Mouse (Mus musculus) myocyte (in vitro differentiated cells): ENCODE results near the gene Gm40460. TPM values are rescaled to one million over a fixed set of nuclear protein-coding genes. Genes with fewer than 3 reads are reported as not detected.
"Not testable (repeated sequence)": the region's sequence is repeated elsewhere in the genome, so short reads cannot be mapped to it uniquely, and the experiment has no call there.

Experiments used
- H3K27me3 ChIP-seq: one replicate; pipeline ENCODE4 v1.6.1; 2011; ENCODE audit not compliant: control insufficient read depth, insufficient read depth, insufficient read length
- H3K36me3 ChIP-seq: one replicate; pipeline ENCODE4 v1.6.1; 2011; ENCODE audit not compliant: control insufficient read depth, insufficient read depth
- H3K4me2 ChIP-seq: one replicate; pipeline ENCODE4 v1.6.1; 2011; ENCODE audit warnings: low read depth, control low read depth
- H3K4me3 ChIP-seq: one replicate; pipeline ENCODE4 v1.5.1; 2011; ENCODE audit warnings: mild to moderate bottlenecking, control low read depth, moderate library complexity
- H3K79me2 ChIP-seq: one replicate; pipeline ENCODE4 v1.6.1; 2011; ENCODE audit not compliant: control insufficient read depth, insufficient read depth
- H3ac ChIP-seq: one replicate; pipeline ENCODE4 v1.6.1; 2011; ENCODE audit not compliant: control insufficient read depth, insufficient read length
- CEBPB ChIP-seq: IDR thresholded peaks from 2 replicates; pipeline ENCODE4 v1.6.1; 2011; ENCODE audit warnings: mild to moderate bottlenecking, moderate library complexity; ENCODE audit not compliant: poor library complexity, insufficient read depth, severe bottlenecking
- E2F4 ChIP-seq: IDR thresholded peaks from one replicate; pipeline ENCODE4 v1.6.1; 2011; ENCODE audit warnings: mild to moderate bottlenecking, control low read depth, moderate library complexity; ENCODE audit not compliant: insufficient read depth
- MAX ChIP-seq: IDR thresholded peaks from one replicate; pipeline ENCODE4 v1.6.1; 2011; ENCODE audit warnings: low read depth, mild to moderate bottlenecking, control low read depth
- MYOD1 ChIP-seq, 3 experiments: IDR thresholded peaks; one replicate each; pipeline ENCODE4 v1.6.1; 2011; ENCODE audit warnings: control low read depth in 2 of 3, low read depth in 2 of 3, mild to moderate bottlenecking in 2 of 3, moderate library complexity in 1 of 3; ENCODE audit not compliant: insufficient read length in 2 of 3, control insufficient read depth in 1 of 3
- MYOG ChIP-seq, 3 experiments: IDR thresholded peaks; one replicate each; pipeline ENCODE4 v1.6.1; 2011; ENCODE audit warnings: control low read depth in 2 of 3, low read depth in 2 of 3, mild to moderate bottlenecking in 2 of 3; ENCODE audit not compliant: insufficient read length in 2 of 3, control insufficient read depth in 1 of 3, insufficient read depth in 1 of 3
- POLR2A ChIP-seq: IDR thresholded peaks from one replicate; pipeline ENCODE4 v1.6.1; 2011; ENCODE audit warnings: low read depth, mild to moderate bottlenecking, control low read depth, moderate library complexity; ENCODE audit not compliant: insufficient read length
- POLR2AphosphoS2 ChIP-seq: IDR thresholded peaks from one replicate; pipeline ENCODE4 v1.6.1; 2011; ENCODE audit warnings: low read depth, control low read depth; ENCODE audit not compliant: insufficient read length
- REST ChIP-seq: IDR thresholded peaks from one replicate; pipeline ENCODE4 v1.6.1; 2011; ENCODE audit warnings: mild to moderate bottlenecking, control low read depth, moderate library complexity; ENCODE audit not compliant: insufficient read depth, insufficient read length
- SRF ChIP-seq: IDR thresholded peaks from one replicate; pipeline ENCODE4 v1.6.1; 2011; ENCODE audit warnings: low read depth; ENCODE audit not compliant: control insufficient read depth, insufficient read length
- TCF12 ChIP-seq: IDR thresholded peaks from one replicate; pipeline ENCODE4 v1.6.1; 2011; ENCODE audit warnings: mild to moderate bottlenecking, control low read depth; ENCODE audit not compliant: poor library complexity, insufficient read depth, severe bottlenecking
- TCF3 ChIP-seq: IDR thresholded peaks from one replicate; pipeline ENCODE4 v1.6.1; 2011; ENCODE audit warnings: low read depth, control low read depth; ENCODE audit not compliant: insufficient read length
- USF1 ChIP-seq: IDR thresholded peaks from one replicate; pipeline ENCODE4 v1.6.1; 2011; ENCODE audit warnings: low read depth, mild to moderate bottlenecking, control low read depth, moderate library complexity
- polyA plus RNA-seq: library from polyadenylated mRNA; unstranded; fragments of >200 nt; fragmentation: generic; extraction: Trizol; gene quantifications from one replicate; pipeline ENCODE4 v1.2.1, GENCODE M21; 2012; ENCODE audit warnings: missing spikeins

Gm40460 gene
- polyA plus RNA-seq, 1 experiment = not detected

- not testable (repeated sequence) for H3K4me3 ChIP-seq, H3K36me3 ChIP-seq, H3K4me2 ChIP-seq, H3K79me2 ChIP-seq, H3ac ChIP-seq, H3K27me3 ChIP-seq
Measured at GRCm38 (mm10) chr7:142274263-142274662, 33.4 kb upstream of the Gm40460 start, which contains the start of gene Gm4559. Gene Gm4559, minus strand, starts transcription at chr7:142274363.

DNA sequence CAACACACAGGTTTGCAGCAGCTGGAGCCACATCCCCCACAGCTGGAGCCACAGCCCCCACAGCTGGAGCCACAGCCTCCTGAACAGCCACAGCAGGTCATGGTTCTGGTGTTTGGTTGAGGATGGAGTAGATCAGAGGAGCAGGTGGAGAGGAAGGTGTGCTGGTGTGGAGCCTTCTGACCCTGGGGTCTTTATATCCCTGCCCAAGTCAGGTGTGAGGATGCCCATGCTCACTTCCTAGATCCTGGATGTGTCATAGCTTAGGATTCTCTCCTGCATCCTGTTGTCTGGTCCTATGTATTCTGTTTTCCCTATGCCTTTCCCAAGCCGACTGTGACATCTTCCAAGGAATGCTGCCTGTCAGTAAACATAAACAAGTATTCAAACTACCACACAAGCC, 17.4 kb upstream of the Gm40460 start, which contains the start of gene Gm2431:
Gm2431 (minus strand) TSS at position 101 of the 400 bp plus-strand sequence.
- not testable (repeated sequence) for H3K36me3 ChIP-seq, H3K79me2 ChIP-seq, H3ac ChIP-seq, H3K4me3 ChIP-seq, H3K4me2 ChIP-seq, H3K27me3 ChIP-seq

DNA sequence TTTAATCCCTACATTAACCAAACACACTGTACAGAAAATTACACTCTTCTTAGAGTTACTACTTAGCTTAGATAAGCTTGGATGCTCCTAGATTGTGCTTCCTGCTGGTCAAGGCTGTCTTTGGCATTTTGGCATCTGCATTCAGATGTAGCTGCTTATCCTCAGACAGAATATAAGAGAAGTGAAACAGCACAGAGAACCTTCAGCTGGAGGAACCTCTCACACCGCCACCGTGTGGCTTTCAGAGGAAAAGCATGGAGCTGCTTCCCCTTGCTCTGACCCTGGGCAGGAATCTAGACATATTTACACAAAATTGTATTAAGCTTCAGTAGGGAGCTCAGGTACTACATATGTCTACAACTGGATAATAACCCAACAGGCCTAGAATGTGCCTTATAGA, 14.6 kb upstream of the Gm40460 start:
- no peak overlapping the region for H3K4me3 ChIP-seq
- no peaks in the 10 kb centered on the region for H3K79me2 ChIP-seq
- no peak for TF ChIP-seq TCF3
- TF ChIP-seq USF1 = no peak
- no peak for TF ChIP-seq MYOG (IDR thresholded peaks at IDR 0.05; ENCODE audit: control insufficient read depth in 1 of 3, insufficient read depth in 1 of 3, insufficient read length in 2 of 3, low read depth in 2 of 3)
- TF ChIP-seq TCF12 = no peak
- no peak for TF ChIP-seq MAX
- no peak for TF ChIP-seq REST
- TF ChIP-seq POLR2A = no peak
- TF ChIP-seq E2F4 = no peak
- no peak for TF ChIP-seq MYOD1 (IDR thresholded peaks at IDR 0.05; ENCODE audit: control insufficient read depth in 1 of 3, insufficient read length in 2 of 3, low read depth in 2 of 3)
- TF ChIP-seq CEBPB = no peak
- TF ChIP-seq POLR2AphosphoS2 = no peak
- TF ChIP-seq SRF = no peak
- no peak overlapping the region for H3K4me2 ChIP-seq
- no peaks in the 10 kb centered on the region for H3K27me3 ChIP-seq
- no peaks in the 10 kb centered on the region for H3K36me3 ChIP-seq
- no peak overlapping the region for H3ac ChIP-seq

- Histone ChIP-seq H3ac (no peak overlapping the region), H3K4me2 (no peak overlapping the region), H3K36me3 (no peaks in the 10 kb centered on the region), H3K79me2 (no peaks in the 10 kb centered on the region), H3K4me3 (no peak overlapping the region), H3K27me3 (peaks cover 4% of the 10 kb centered on the region)
- TF ChIP-seq MYOD1 (IDR thresholded peaks at IDR 0.05; ENCODE audit: control insufficient read depth in 1 of 3, insufficient read length in 2 of 3, low read depth in 2 of 3) (no peak), TCF12 (no peak), REST (no peak), E2F4 (no peak), CEBPB (no peak), POLR2A (no peak), MYOG (IDR thresholded peaks at IDR 0.05; ENCODE audit: control insufficient read depth in 1 of 3, insufficient read depth in 1 of 3, insufficient read length in 2 of 3, low read depth in 2 of 3) (no peak), SRF (no peak), TCF3 (no peak), MAX (no peak), POLR2AphosphoS2 (no peak), USF1 (no peak)
Measured at GRCm38 (mm10) chr7:142249824-142250223, 8.9 kb upstream of the Gm40460 start.

DNA sequence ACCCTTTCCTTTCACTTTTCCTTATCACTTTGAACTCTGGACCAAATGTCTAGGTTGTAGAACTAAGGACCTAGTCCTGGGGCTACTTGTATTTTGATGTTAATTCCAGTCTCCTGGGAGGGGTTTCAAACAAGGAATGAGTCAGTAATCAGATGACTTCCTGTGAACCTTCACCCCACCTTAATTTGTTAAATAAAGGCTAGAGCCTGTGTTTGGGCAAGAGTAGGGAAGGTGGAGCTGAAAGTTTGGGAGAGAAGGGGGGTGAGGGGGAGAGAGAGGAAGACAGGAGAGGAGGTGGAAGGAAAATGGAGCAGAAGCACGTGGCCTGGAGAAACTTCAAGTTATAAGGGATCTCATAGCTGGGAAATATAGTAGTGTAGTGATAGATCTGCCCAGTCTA, 9.3 kb downstream of the Gm40460 start:
- Histone ChIP-seq H3K36me3 (no peaks in the 10 kb centered on the region), H3K4me2 (no peak overlapping the region), H3K4me3 (no peak overlapping the region), H3K27me3 (no peaks in the 10 kb centered on the region), H3K79me2 (no peaks in the 10 kb centered on the region), H3ac (no peak overlapping the region)
- TF ChIP-seq MAX (no peak), POLR2AphosphoS2 (no peak), MYOD1 (IDR thresholded peaks at IDR 0.05; ENCODE audit: control insufficient read depth in 1 of 3, insufficient read length in 2 of 3, low read depth in 2 of 3) (no peak), USF1 (no peak), CEBPB (no peak)

DNA sequence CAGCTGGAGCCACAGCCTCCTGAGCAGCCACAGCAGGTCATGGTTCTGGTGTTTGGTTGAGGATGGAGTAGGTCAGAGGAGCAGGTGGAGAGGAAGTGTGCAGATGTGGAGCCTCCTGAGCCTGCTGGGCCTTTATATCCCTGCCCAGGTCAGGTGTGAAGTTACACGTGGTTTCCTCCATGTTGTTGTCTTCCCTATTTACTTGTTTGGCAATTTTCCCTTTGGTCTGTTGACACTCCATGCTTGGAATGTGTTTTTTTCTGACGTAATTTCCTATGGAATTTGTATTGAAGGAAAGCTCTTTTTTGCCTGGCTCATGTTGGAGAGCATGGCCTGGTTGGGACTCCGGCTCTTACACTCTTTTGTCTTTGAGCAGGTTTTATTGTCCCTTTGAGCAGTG, 11.0 kb downstream of the Gm40460 start, which contains the start of gene Krtap5-5:
Krtap5-5 (minus strand) TSS at position 101 of the 400 bp plus-strand sequence.
- not testable (repeated sequence) for H3K4me2 ChIP-seq, H3ac ChIP-seq, H3K36me3 ChIP-seq, H3K27me3 ChIP-seq, H3K79me2 ChIP-seq, H3K4me3 ChIP-seq
